ENCODE assay signal across 34 mouse cellular contexts in the genomic region with DNA sequence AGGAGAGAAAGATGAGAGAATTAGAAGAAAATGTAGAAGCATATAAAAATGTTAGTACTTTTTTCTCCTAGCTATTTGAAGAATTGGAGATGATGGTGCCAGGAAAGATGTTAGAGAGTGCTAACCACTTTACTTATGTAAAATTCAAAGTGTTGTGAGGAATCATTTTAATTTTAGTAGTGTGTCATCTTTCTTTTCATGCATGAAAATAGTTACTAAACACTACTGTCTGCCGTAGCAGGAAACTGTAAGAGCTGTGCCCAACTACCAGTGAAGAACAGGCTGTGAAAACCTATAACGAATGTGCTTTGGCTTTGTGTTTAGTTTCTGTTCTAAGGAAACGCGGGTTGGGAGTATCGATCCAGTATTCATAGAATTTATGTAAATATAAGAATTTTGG.
"Had no signal": no experiment of that assay in that cellular context is flagged by ENCODE, and none has a peak within 500 bp of the region (broad histone marks: within the 10 kb centered on the region; RNA-seq: fewer than 3 reads in every experiment).

No protein-coding gene starts in this region.

- H3K27ac ChIP-seq: heart, embryonic 10.5 days; heart, embryonic 13.5 days; heart, embryonic 15.5 days; hindbrain, embryonic 10.5 days; hindbrain, embryonic 12.5 days; hindbrain, embryonic 13.5 days; hindbrain, embryonic 14.5 days; hindbrain, embryonic 15.5 days; hindbrain, postnatal 0 days; intestine, embryonic 15.5 days; kidney, embryonic 15.5 days; kidney, postnatal 0 days; layer of hippocampus, adult 2 months had no signal

- H3K4me3 ChIP-seq: heart, embryonic 10.5 days; heart, embryonic 12.5 days; heart, embryonic 13.5 days; heart, embryonic 15.5 days; hindbrain, embryonic 10.5 days; hindbrain, embryonic 12.5 days; hindbrain, embryonic 13.5 days; hindbrain, embryonic 15.5 days; intestine, embryonic 15.5 days; kidney, embryonic 15.5 days; layer of hippocampus, adult 2 months had no signal

- ATAC-seq: hindbrain, embryonic 16.5 days; hindbrain, postnatal 0 days; inflammation-experienced regulatory T-cells, adult 6 months; intestine, embryonic 15.5 days; intestine, embryonic 16.5 days; intestine, postnatal 0 days had no signal

- DNase-seq: heart, postnatal 10 days; heart, postnatal 14 days; heart, postnatal 36 days; heart, postnatal 4 days; kidney, adult 11 months; kidney, adult 18-20 months; kidney, adult 2 months; kidney, adult 8-10 months; kidney, adult 9 months; kidney, postnatal 10 days; kidney, postnatal 14 days; kidney, postnatal 25 days; kidney, postnatal 36 days; kidney, postnatal 4 days; layer of hippocampus, adult 9-11 months; layer of hippocampus, postnatal 36 days had no signal

- H3K27me3 ChIP-seq: heart, embryonic 12.5 days; heart, embryonic 13.5 days; heart, embryonic 15.5 days; hindbrain, embryonic 12.5 days; hindbrain, embryonic 13.5 days; hindbrain, embryonic 15.5 days; intestine, embryonic 15.5 days; kidney, embryonic 15.5 days had no signal

- H3K4me1 ChIP-seq: heart, embryonic 10.5 days; heart, embryonic 12.5 days; heart, embryonic 13.5 days; heart, embryonic 15.5 days; hindbrain, embryonic 10.5 days; hindbrain, embryonic 12.5 days; hindbrain, embryonic 13.5 days; hindbrain, embryonic 15.5 days; intestine, embryonic 15.5 days; kidney, embryonic 15.5 days had no signal

- H3K36me3 ChIP-seq: heart, embryonic 10.5 days; heart, embryonic 12.5 days; heart, embryonic 13.5 days; heart, embryonic 15.5 days; hindbrain, embryonic 10.5 days; hindbrain, embryonic 12.5 days; hindbrain, embryonic 13.5 days; hindbrain, embryonic 15.5 days; intestine, embryonic 15.5 days; kidney, embryonic 15.5 days had no signal
